Mouse (Mus musculus) MEL (cell line): ENCODE data around the gene 4930402F06Rik.

Source experiments
- CHD1 ChIP-seq: IDR thresholded peaks from 2 replicates; pipeline ENCODE4 v1.6.1; 2012; ENCODE audit warnings: low read depth, mild to moderate bottlenecking, inconsistent platforms, low read length, improper control_type of control experiment
- CTCF ChIP-seq, 3 experiments: IDR thresholded peaks in 2 of 3; conservative IDR thresholded peaks in 1 of 3; 2 replicates each; pipeline ENCODE4 v1.5.1; 2011 to 2012; ENCODE audit warnings: low read length in 3 of 3, low read depth in 2 of 3, mild to moderate bottlenecking in 2 of 3, improper control_type of control experiment in 1 of 3, inconsistent platforms in 1 of 3, mixed read lengths in 1 of 3, moderate library complexity in 1 of 3; ENCODE audit not compliant: control insufficient read depth in 1 of 3, insufficient read depth in 1 of 3, poor library complexity in 1 of 3, severe bottlenecking in 1 of 3
- EP300 ChIP-seq, 2 experiments: IDR thresholded peaks; 2 replicates each; pipeline ENCODE4 v1.6.1; 2011; ENCODE audit warnings: improper control_type of control experiment in 2 of 2, low read length in 2 of 2, low read depth in 1 of 2, mild to moderate bottlenecking in 1 of 2
- JUND ChIP-seq: IDR thresholded peaks from 2 replicates; pipeline ENCODE4 v1.6.1; 2011; ENCODE audit warnings: low read depth, mild to moderate bottlenecking, improper control_type of control experiment, low read length
- MAX ChIP-seq: IDR thresholded peaks from 2 replicates; pipeline ENCODE4 v1.6.1; 2011; ENCODE audit warnings: low read length, improper control_type of control experiment
- POLR2A ChIP-seq, 2 experiments: IDR thresholded peaks; 2 replicates each; pipeline ENCODE4 v1.6.1; 2011 to 2012; ENCODE audit warnings: low read length in 2 of 2, mild to moderate bottlenecking in 2 of 2, control low read depth in 1 of 2, improper control_type of control experiment in 1 of 2, low read depth in 1 of 2, moderate library complexity in 1 of 2; ENCODE audit not compliant: control insufficient read depth in 1 of 2, insufficient read depth in 1 of 2, poor library complexity in 1 of 2
- POLR2AphosphoS2 ChIP-seq: IDR thresholded peaks from 2 replicates; pipeline ENCODE4 v1.6.1; 2011; ENCODE audit warnings: low read length, improper control_type of control experiment
- RAD21 ChIP-seq: IDR thresholded peaks from 2 replicates; pipeline ENCODE4 v1.6.1; 2011; ENCODE audit warnings: mild to moderate bottlenecking, low read depth, low read length, improper control_type of control experiment
- SMC3 ChIP-seq: IDR thresholded peaks from 2 replicates; pipeline ENCODE4 v1.6.1; 2011; ENCODE audit warnings: low read depth, low read length, improper control_type of control experiment
- USF1 ChIP-seq: IDR thresholded peaks from 2 replicates; pipeline ENCODE4 v1.6.1; 2014; ENCODE audit warnings: low read depth, mild to moderate bottlenecking, inconsistent platforms, low read length, improper control_type of control experiment, moderate library complexity
- ZNF384 ChIP-seq: IDR thresholded peaks from 2 replicates; pipeline ENCODE4 v1.6.1; 2012; ENCODE audit warnings: low read depth, mild to moderate bottlenecking, inconsistent platforms, low read length, improper control_type of control experiment

- TF ChIP-seq POLR2A (IDR thresholded peaks at IDR 0.05; ENCODE audit: control insufficient read depth in 1 of 2, insufficient read depth in 1 of 2, low read depth in 1 of 2, low read length in 2 of 2, poor library complexity in 1 of 2) (no peak), EP300 (IDR thresholded peaks at IDR 0.05; ENCODE audit: low read depth in 1 of 2, low read length in 2 of 2) (no peak), CHD1 (no peak), POLR2AphosphoS2 (no peak), USF1 (no peak), CTCF (IDR thresholded peaks at IDR 0.05 in 2 of 3, conservative IDR thresholded peaks at IDR 0.05 in 1 of 3; ENCODE audit: control insufficient read depth in 1 of 3, insufficient read depth in 1 of 3, low read depth in 2 of 3, low read length in 3 of 3, poor library complexity in 1 of 3, severe bottlenecking in 1 of 3) (no peak), JUND (no peak), MAX (no peak), ZNF384 (no peak), SMC3 (no peak), RAD21 (no peak)
Measured at GRCm38 (mm10) chr2:35338036-35338435, 58.9 kb downstream of the 4930402F06Rik start.
